Mouse (Mus musculus) induced T-regulatory cell, adult 2 months (primary cell): Measurements from ENCODE around the gene Rhob.

Experiments used
- DNase-seq: peaks from one replicate; pipeline ENCODE4 v3.0.0-alpha.2; 2012; ENCODE audit warnings: low read depth

Rhob gene

DNA sequence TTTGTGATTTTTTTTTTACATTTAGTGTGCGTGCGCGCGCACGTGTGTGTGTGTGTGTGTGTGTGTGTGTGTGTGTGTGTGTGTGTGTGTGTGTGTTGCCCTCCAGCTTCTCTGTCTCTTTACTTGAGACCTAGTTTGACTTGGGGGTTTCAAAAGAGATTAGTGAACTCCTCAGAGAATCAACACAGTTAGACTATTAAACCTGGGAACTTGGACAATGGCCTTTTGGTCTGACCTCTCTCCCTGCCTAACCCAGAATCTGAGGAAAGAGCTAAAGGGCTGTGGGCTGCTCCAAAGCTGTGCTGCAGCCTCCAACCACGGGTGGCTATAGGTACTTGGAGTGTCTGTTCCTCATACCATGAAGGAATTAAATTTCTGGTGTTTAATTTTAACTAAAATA lies 4.3 kb upstream of the Rhob start:
- no peak for DNase-seq

GRCm38 (mm10) chr12:8502546-8502945 lies 2.7 kb upstream of the Rhob start:
- DNase-seq = peak; percentile 89

GRCm38 (mm10) chr12:8501571-8502305 lies 1.9 kb upstream of the Rhob start:
- no peak for DNase-seq

DNA sequence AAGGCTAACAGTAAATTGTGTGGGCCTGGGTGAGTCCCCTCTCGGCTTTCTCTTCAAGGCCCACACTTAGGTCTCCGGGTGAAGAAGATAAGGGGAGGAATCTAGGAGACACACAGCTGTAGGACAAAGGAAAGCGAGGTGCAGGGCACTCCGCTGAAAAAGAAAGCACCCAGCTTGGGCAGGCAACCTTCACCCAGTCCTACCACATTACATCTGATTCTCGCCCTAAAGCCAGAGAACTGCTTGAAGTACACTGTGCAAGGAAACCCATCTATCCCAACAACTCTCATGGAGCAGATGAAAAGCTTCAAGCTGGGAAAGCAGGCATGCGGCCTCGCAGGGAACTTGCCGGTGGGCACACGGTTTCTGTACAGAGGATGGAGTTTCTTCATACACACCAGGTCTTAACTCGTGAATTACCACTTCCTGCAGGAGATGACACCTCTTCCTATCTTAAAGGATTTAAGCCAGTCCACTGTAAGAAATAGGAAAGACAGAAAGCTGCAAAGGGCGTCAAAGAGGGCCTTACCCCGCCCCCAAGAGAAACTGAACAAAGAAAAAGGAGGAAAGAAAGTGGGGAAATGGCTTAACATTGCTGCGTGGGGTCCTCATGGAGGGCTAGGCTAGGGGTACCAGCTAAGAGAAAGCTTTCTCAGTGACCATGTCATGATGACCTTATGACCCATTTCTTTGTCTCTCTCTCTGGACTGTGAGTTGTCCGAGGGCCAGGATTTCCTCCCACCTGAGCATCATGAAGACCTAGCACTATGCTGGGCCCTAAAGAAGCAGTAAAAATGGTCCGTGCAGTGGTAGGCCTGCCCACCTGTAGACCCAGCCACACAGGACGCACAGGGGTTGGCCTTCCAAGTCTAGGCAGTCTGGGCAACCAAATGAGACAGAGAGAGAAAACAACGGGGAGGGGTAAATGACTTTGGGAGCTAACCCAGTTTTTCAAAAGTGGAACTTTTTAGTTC lies 1.1 kb upstream of the Rhob start:
- DNase-seq = no peak

DNA sequence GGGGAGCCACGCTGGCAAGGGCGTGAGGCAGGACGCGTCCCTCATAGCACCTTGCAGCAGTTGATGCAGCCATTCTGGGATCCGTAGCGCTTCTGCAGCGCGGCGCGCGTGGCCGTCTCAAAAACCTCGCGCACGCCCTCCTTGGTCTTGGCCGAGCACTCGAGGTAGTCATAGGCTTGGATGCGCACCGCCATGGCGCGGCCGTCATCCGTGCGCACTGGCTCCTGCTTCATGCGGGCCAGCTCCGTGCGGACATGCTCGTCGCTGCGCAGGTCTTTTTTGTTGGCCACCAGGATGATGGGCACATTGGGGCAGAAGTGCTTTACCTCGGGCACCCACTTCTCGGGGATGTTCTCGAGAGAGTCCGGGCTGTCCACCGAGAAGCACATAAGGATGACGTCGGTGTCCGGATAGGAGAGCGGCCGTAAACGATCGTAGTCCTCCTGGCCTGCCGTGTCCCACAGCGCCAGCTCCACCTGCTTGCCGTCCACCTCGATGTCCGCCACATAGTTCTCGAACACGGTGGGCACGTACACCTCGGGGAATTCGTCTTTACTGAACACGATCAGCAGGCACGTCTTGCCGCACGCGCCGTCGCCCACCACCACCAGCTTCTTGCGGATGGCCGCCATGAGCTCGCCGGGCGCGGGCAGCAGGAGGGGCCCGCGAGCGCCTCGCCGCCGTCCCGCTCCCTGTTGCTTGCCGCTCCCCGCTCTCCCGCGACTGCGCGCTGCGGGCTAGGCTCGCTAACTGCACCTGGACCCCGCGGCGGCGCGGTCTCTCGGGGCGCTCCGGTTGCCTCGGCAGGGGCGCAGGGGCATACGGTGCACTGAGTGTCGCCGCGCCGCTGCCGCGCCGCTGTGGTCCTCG lies 573 bp downstream of the Rhob start:
- DNase-seq = peak; percentile 58

DNA sequence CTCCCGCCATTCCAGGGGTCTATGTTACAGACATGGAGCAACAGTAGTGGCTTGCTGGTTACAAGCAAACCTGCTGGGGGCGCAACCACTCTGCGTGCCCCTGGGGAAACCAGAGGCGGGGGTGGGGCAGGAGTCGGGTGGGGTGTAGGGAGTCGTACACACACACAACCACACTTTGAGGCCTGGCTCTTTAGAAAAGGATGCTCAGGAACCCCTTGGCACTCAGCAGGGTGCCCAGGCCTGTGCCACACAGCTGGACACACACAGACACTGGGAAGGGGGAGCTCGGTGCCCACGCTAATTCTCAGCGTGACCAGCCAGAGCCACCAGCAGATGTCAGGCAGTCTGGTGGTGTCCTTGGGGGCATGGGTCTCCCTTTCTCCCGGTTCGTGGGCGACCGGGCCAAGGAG lies 1.2 kb downstream of the Rhob start:
- DNase-seq = peak; percentile 25

GRCm38 (mm10) chr12:8498148-8498571 lies 1.6 kb downstream of the Rhob start:
- no peak for DNase-seq

GRCm38 (mm10) chr12:8497314-8497706 lies 2.5 kb downstream of the Rhob start:
- DNase-seq = no peak

GRCm38 (mm10) chr12:8496679-8497313 lies 3.0 kb downstream of the Rhob start:
- DNase-seq = no peak

DNA sequence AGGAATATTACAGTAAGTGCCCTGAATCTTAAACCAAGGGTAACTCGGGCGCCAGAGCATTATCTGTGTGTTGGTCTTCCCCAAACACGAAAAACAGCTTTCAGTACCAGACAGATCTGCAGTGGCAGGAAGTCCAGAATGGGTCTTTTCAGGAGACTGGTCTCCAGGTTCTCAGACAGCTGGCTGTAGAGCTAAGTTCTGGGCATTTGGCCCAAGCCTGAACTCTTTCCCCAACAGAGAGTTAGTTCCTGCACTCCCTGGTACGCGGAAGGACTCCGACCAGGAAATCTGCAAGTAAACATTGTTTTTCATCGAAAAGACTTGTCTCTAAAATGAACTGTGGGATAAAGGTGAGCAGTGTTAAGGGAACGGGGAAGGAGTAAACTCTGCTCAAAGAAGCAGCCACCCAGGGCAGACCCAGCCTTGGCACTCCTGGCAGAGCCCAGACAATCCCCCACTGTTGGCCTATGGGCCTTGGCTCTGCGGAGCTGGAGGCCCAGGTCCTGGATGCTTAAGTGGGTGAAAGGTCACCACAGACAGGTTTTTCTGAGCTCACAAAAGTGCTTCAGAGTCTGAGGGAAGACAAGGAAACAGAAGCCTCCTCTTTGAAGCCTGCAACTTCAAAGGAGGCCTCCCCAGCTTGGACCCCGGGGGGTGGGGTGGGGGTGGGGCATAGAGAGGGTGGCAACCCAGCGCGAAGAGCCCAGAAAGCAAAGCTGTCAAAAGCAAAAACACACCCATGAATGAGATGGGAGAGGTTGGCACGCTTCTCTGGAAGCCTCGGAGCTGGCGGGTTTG lies 3.7 kb downstream of the Rhob start:
- peak; percentile 14 for DNase-seq

DNA sequence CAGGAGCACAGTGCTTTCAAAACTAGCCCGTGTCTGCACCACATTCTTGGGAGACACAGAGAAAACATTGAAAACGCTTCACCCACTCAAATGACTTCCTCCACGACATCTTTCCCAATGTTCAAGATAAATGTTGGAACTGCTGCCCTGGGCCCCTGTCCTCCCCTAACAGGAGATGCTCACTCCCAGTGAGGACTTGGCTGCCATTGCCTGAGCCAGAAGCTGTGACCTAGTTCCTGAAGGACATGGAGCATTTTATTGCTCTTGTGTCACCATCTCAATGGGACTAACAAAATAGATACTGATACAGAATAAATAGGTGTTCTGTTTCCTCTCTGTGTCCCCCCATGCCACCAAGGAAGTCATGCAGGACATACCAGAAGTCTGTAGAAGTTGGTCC lies 5.1 kb downstream of the Rhob start:
- DNase-seq = no peak

DNA sequence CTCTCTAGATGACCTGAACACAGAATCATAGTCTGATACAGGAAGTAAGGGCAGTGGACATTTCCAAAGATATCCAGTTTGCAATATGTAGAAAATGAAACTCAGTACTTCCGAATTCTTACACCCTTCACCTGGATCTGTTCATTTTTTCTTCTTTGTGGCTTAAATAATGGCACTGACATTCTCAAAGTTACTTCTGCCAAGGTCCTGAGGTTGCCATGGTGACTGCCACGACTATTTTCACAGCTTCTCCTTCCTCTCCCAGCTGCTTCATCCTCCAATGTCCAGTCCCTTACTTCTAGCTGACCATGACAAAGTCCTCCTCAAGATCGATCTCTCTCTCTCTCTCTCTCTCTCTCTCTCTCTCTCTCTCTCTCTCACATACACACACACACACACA lies 6.4 kb downstream of the Rhob start:
- DNase-seq = no peak

DNA sequence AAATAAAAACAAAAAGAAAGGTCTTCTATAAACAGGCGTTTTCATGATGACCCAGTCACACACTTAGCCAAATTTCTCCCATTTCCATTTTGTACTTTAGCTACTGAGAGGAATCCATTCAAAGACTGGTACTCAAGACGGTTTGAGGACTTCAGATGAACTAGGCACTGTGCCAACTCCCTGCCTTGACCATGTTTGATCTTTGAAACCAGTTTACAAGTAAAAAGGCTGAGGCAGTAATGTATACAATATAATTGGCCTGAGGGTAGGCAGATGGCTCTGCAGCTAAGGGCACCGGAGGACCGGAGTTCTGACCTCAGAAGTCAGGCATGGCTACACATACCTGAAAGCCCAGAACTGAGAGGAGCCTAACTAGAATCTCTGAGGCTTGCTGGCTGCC lies 10.7 kb downstream of the Rhob start:
- DNase-seq = no peak

- DNase-seq = no peak
Measured at GRCm38 (mm10) chr12:8488652-8488980, 11.2 kb downstream of the Rhob start.

DNA sequence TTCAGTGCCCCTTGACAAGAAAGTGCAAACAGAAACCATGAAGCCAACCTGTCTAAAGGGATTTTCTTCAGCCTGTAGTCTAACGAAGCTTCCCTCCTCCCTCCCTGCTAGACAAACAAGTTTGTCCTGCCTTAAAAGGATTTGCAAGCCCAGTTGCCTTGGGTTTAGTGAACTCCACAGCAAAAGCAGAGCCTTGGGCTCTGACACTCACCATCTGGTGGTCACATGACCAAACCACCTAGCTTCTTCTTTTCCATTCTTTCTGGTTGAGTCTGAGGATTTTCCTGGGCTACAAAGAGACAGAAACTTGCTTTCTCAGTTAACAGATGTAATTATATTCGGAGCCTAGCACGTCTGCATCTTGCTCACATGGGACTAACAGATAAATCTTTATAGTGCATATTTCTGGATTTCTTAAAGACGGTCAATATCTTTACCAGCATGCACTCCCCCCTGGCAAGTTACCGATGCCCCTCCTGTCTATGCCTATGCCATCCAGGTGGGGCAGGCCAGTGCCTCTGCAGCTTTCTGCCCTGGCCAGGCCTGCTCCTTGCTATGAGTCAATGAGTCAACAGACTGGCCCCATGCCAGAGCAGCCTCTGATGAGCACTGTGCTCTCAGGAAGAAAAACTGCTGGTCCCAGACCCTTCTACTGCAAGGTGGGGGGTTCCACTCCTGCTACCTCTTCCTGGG lies 11.7 kb downstream of the Rhob start:
- DNase-seq = no peak

DNA sequence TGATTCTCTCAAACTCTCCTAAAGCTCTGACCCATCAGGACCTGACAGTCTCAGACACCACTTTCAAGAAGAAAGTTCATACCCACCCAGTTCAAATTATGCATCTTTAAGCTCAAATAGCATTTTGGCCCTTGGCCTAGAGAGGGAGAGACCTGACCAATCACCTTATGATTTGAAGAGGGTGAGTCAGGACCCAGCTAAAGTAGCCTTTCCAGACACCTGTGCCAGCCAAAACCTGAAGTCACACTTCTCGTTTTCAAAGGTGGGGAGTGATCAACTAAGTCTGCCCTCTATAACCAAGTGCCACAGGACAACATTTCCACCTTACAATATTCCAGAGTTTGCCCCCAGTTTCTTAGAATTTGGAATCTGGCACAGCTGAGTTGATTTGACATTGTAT lies 12.5 kb downstream of the Rhob start:
- DNase-seq = no peak

GRCm38 (mm10) chr12:8485247-8485646 lies 14.6 kb downstream of the Rhob start:
- DNase-seq = no peak

GRCm38 (mm10) chr12:8482169-8482568 lies 17.6 kb downstream of the Rhob start:
- no peak for DNase-seq

GRCm38 (mm10) chr12:8474836-8475387 lies 24.9 kb downstream of the Rhob start:
- DNase-seq = no peak
